Mouse (Mus musculus) thymus, adult 2 months (tissue): ENCODE measurements around the gene Prr15l. TPM values are rescaled to one million over a fixed set of nuclear protein-coding genes. Genes with fewer than 3 reads are reported as not detected.

Experiments
- DNase-seq: peaks from one replicate; pipeline ENCODE4 v3.0.0; 2021
- H3K27ac ChIP-seq: fragments of 200-500 bp; 2 replicates; pipeline ENCODE4 v1.5.1; 2012; ENCODE audit warnings: low read length, control low read depth; ENCODE audit not compliant: control insufficient read depth, insufficient read depth
- H3K27me3 ChIP-seq: fragments of 200-500 bp; 2 replicates; pipeline ENCODE4 v1.6.1; 2012; ENCODE audit warnings: mild to moderate bottlenecking, low read length, moderate library complexity, mixed read lengths; ENCODE audit not compliant: control insufficient read depth, insufficient read depth
- H3K36me3 ChIP-seq: fragments of 200-500 bp; 2 replicates; pipeline ENCODE4 v1.6.1; 2012; ENCODE audit warnings: mild to moderate bottlenecking, low read length, moderate library complexity; ENCODE audit not compliant: control insufficient read depth, insufficient read depth
- H3K4me1 ChIP-seq: fragments of 200-500 bp; replicated peaks from 2 replicates; pipeline ENCODE4 v1.6.1; 2012; ENCODE audit warnings: low read length; ENCODE audit not compliant: control insufficient read depth, insufficient read depth
- H3K4me3 ChIP-seq: fragments of 200-500 bp; 2 replicates; pipeline ENCODE4 v1.5.1; 2012; ENCODE audit warnings: mild to moderate bottlenecking, low read length, control low read depth, moderate library complexity; ENCODE audit not compliant: control insufficient read depth, insufficient read depth
- CTCF ChIP-seq: fragments of 200-500 bp; IDR thresholded peaks from 2 replicates; pipeline ENCODE4 v1.5.1; 2012; ENCODE audit warnings: mild to moderate bottlenecking, control low read depth, low read length, moderate library complexity, borderline replicate concordance; ENCODE audit not compliant: control insufficient read depth, poor library complexity, insufficient read depth; ENCODE audit errors: extremely low read depth
- POLR2A ChIP-seq: fragments of 200-500 bp; IDR thresholded peaks from 2 replicates; pipeline ENCODE4 v1.6.1; 2012; ENCODE audit warnings: mild to moderate bottlenecking, low read length, control low read depth, moderate library complexity; ENCODE audit not compliant: control insufficient read depth, poor library complexity, insufficient read depth; ENCODE audit errors: extremely low read depth
- WGBS: fragments of 180-500 bp; shearing (Covaris S2); methylation state at CpG from one replicate; pipeline ENCODE4 v1.1.7; 2018; 5-methylcytosine and 5-hydroxymethylcytosine counted together
- polyA plus RNA-seq: library from polyadenylated mRNA; depleted of rRNA; stranded (reverse); fragments of >200 nt; gene quantifications from 2 replicates; pipeline ENCODE4 v1.2.3, GENCODE M21; 2012

Gene Prr15l
- polyA plus RNA-seq, 1 experiment, result 1.3 TPM

GRCm38 (mm10) chr11:96973426-96973964 lies 45.6 kb downstream of the Prr15l start:
- no peak for TF ChIP-seq POLR2A
- TF ChIP-seq CTCF, result no peak
- no peak overlapping the region for H3K4me3 ChIP-seq
- H3K4me1 ChIP-seq, result peaks cover 20% of the 10 kb centered on the region
- WGBS, result 96% methylated on average over 5 of the region's 5 CpGs
- no peaks in the 10 kb centered on the region for H3K27me3 ChIP-seq
- H3K27ac ChIP-seq, result no peak overlapping the region
- no peak for DNase-seq
- no peaks in the 10 kb centered on the region for H3K36me3 ChIP-seq

- no peak overlapping the region for H3K4me3 ChIP-seq
- TF ChIP-seq POLR2A (no peak), CTCF (no peak)
- no peaks in the 10 kb centered on the region for H3K36me3 ChIP-seq
- H3K4me1 ChIP-seq, result peaks cover 18% of the 10 kb centered on the region
- H3K27ac ChIP-seq, result no peak overlapping the region
- no peaks in the 10 kb centered on the region for H3K27me3 ChIP-seq
- 69% methylated on average over 5 of the region's 5 CpGs for WGBS
- no peak for DNase-seq
Observed at GRCm38 (mm10) chr11:96974813-96975212, 46.9 kb downstream of the Prr15l start.

GRCm38 (mm10) chr11:96975511-96976378 lies 47.8 kb downstream of the Prr15l start:
- Histone ChIP-seq H3K27ac (no peak overlapping the region), H3K36me3 (no peaks in the 10 kb centered on the region), H3K27me3 (no peaks in the 10 kb centered on the region), H3K4me1 (peaks cover 18% of the 10 kb centered on the region), H3K4me3 (no peak overlapping the region)
- DNase-seq, result no peak
- TF ChIP-seq CTCF (no peak), POLR2A (no peak)
- 95% methylated on average over 10 of the region's 10 CpGs for WGBS

GRCm38 (mm10) chr11:96976379-96976687 lies 48.4 kb downstream of the Prr15l start:
- peaks cover 18% of the 10 kb centered on the region for H3K4me1 ChIP-seq
- DNase-seq, result no peak
- TF ChIP-seq POLR2A (no peak), CTCF (no peak)
- no peak overlapping the region for H3K27ac ChIP-seq
- WGBS, result 59% methylated on average over 3 of the region's 3 CpGs
- H3K4me3 ChIP-seq, result no peak overlapping the region
- H3K27me3 ChIP-seq, result no peaks in the 10 kb centered on the region
- no peaks in the 10 kb centered on the region for H3K36me3 ChIP-seq

GRCm38 (mm10) chr11:96976911-96977591 lies 49.1 kb downstream of the Prr15l start:
- peak overlapping the region; percentile 90 for H3K4me3 ChIP-seq
- peak overlapping the region; percentile 39 for H3K27ac ChIP-seq
- peaks cover 19% of the 10 kb centered on the region for H3K4me1 ChIP-seq
- WGBS, result 1% methylated on average over 43 of the region's 50 CpGs
- DNase-seq, result peak; percentile 89
- H3K27me3 ChIP-seq, result no peaks in the 10 kb centered on the region
- TF ChIP-seq POLR2A, result no peak; the same call in 1 of the 2 replicates
- no peak for TF ChIP-seq CTCF
- H3K36me3 ChIP-seq, result no peaks in the 10 kb centered on the region

GRCm38 (mm10) chr11:96977606-96978400 lies 49.9 kb downstream of the Prr15l start:
- Histone ChIP-seq H3K27ac (peak overlapping the region; percentile 81), H3K4me3 (peak overlapping the region; percentile 90), H3K36me3 (no peaks in the 10 kb centered on the region), H3K27me3 (no peaks in the 10 kb centered on the region), H3K4me1 (peaks cover 22% of the 10 kb centered on the region)
- TF ChIP-seq POLR2A (peak; percentile 71), CTCF (0 out of 2 replicates have a peak, but pooled peaks have one; percentile 28)
- peak; percentile 98 for DNase-seq
- under 1% methylated on average over 45 of the region's 45 CpGs for WGBS
